Mouse (Mus musculus): ENCODE data around the gene Lamtor5.
"Not testable (repeated sequence)": the region's sequence is repeated elsewhere in the genome, so short reads cannot be mapped to it uniquely, and the experiment has no call there.

The Lamtor5 gene

GRCm38 (mm10) chr3:107273820-107274219 is 4.8 kb upstream of the Lamtor5 start:
- peak; percentile 79 to 83 for DNase-seq

DNA sequence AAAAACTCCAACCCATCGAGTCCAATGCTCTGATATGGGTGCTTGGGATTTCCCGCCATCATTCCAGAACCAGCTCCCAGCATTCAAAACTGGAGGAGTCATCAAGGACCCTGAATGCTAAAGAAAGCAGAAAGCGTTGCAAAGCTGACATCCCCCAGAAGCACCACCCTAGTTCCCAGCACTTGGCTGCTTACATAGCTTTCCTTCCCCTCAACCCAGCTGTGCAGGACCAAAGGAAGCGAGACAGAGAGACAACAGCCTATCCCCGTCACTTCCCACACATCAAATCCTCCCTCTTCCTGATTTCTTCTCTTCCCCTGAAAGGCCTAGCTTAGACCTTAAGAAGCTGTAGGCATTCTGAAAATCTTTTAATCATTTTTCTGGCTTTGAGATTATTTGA is 3.3 kb upstream of the Lamtor5 start:
- no peak for DNase-seq

- no peak for DNase-seq
Observed at GRCm38 (mm10) chr3:107275996-107276395, 2.7 kb upstream of the Lamtor5 start.

- no peak for DNase-seq
Observed at GRCm38 (mm10) chr3:107276626-107277025, 2.0 kb upstream of the Lamtor5 start.

GRCm38 (mm10) chr3:107286123-107286522 is 7.5 kb downstream of the Lamtor5 start:
- DNase-seq: no peak

- no peak for DNase-seq
Observed at GRCm38 (mm10) chr3:107287346-107287745, 8.7 kb downstream of the Lamtor5 start.

GRCm38 (mm10) chr3:107290764-107291381 is 12.2 kb downstream of the Lamtor5 start, which contains the start of gene Slc16a4:
Gene Slc16a4 (plus strand): TSS chr3:107291230.
- peak in 1 of 2 experiments; percentile 15 for DNase-seq

DNA sequence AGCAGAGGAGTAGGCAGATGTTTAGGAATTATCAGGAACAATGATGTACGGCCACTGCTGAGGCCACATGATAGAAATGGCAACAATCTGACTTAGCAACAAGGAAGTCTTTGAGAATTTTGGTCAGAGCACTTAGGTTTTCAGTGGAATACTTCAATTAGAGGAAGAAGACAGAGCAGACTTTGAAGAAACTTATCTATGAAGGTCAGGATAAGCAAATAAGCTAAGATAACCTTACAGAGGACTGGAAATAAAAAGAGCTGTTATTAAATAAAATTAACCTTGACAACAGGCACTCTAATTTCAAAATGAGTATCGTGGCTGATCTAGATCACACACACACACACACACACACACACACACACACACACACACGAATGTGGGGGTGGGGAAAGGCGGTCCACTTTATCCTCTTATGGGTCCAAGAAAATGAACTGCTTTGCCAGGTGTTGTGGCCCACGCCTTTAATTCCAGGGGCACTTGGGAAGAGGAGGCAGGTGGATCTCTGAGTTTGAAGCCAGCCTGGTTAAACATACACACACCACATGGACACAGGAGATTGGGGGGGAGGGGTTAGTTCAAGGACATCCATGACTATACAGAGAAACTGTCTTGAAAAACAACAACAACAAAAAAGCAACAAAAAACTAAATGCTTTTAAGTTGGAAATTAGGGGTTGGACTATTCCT is 17.2 kb downstream of the Lamtor5 start:
- DNase-seq: no peak

DNA sequence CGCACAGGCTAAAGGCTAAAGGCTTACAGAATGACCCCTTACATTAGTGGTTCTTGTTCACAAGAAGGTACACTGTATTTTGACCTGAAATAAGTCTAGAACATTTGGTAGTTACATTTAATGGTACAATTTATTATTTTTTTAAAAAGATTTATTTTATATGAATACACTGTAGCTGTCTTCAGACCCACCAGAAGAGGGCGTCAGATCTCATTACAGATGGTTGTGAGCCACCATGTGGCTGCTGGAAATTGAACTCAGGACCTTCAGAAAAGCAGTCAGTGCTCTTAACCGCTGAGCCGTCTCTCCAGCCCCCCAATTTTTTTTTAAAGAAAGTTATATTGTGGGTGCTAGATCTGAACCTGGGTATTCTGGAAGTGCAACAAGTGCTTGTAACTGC is 18.3 kb downstream of the Lamtor5 start:
- DNase-seq: not testable (repeated sequence)

- no peak for DNase-seq
Observed at GRCm38 (mm10) chr3:107317338-107317737, 38.7 kb downstream of the Lamtor5 start.

- no peak for DNase-seq
Observed at GRCm38 (mm10) chr3:107321141-107321540, 42.5 kb downstream of the Lamtor5 start.

- DNase-seq: no peak
Observed at GRCm38 (mm10) chr3:107321776-107322175, 43.1 kb downstream of the Lamtor5 start.

DNA sequence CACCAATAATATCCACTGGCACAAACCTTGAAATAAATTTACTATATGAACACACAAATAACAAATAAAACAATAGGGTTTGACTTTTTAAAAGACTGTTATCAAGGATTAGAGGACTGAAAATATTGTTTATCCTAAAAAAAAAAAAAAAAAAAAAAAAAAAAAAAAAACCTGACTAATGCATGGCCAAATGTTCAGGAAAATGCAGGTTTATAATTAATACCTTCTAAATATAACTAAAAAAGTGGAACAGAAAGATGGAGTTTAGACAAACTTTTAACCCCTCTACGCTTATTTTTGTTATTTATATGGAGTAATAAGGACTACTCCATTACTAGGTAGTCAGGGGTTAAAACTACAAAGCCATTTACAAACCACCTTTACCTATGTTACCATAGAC is 47.8 kb downstream of the Lamtor5 start:
- DNase-seq: no peak

DNA sequence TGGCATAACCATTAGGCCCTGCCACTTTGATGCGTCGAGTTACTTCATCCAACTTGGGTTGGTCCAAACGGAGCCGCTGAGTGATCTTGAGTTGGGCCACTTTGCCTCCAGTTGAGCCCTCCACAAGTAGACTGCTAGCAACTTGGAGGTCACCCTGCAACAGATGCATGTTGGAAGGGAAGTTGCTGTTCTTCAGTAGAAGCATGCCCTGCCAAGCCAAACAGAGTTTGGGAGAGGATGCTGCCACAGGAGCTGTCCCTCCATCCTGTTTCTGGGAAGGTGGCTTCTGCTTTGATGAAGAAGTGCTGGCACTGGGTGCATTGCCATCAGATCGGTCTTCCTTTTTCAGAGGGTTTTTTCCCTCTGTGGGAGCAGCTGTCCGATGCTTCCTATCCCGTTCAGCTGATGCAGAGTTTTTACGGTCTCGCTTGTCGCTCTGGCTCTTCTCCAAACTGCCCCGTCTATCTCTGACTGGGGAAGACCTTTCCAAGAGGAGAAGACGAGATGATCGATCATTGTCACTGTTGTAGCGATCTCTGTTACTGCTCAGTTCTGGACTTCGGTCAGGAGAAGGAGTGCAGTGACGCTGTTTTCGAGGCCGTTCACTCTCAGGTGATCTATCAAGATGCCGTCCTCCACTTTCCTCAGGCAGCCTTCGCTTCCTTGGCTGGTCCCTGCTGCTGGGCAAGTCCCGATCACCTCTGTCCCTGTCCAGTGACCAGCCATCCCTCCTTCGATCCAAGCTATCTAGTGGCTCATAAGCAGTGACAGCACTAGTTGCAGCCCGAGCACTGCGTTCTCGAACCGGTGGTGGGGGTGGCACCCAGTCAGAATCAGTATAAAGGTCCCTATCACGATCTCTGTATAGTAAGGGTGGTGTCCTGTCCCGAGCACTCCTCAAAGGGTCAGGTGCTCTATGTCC is 52.1 kb downstream of the Lamtor5 start:
- peak; percentile 26 to 30 for DNase-seq

DNA sequence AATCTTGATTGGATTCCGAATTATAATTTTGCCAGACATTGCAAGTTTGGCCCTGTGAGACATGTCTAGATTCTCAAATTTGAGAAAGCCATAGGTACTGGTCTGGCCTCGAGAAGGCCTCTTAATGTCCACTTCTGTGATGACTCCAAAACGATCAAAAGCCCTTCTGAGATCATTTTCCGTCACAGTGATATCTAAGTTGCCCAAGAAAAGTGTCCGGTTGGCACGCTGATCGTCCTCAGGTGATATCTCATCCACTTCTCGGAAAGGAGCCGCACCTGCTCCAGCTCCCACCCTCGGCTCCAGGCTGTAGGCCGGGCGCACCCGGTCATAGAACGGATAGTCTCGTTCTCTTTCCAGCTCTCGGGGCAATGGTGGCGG is 53.1 kb downstream of the Lamtor5 start:
- DNase-seq: no peak

DNA sequence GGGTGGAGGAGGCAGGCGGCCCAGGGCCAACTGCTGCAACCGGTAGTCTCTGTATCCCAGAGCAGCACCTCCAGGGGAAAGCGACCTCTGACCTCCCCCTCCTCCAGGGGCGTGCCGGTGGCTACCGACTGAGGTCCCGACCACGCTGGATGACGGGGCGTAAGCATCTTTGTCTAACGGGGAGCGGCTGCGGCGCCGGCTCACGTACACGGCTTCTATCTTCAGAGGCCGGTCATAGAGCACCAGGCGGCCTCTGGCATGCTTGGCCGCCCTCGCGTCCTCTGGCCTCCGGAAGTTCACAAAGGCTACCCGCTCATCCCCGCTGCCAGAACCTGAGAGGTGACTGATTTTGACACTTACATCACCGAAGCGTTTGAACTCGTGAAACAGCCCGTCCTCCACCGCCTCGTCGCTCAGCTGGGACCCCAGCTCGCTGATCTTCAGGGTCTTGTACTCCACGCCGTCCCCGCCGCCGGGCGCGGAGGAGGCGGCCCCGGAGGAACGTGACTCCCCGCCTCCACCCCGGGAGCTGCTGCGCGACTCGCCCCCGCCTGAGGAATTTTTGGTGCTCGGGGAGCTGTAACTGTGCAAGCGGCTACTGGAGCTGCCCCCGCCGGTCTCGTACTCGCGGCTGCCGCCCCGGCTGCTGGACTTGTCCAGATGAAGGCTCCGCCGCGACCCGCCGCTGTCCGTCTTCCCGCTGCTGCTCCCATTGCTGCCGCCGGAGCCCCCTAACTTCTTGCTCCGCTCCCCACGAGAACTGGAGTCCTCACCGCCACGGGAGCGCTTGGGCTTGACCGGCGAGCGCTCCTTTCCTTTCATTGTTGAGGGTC is 53.7 kb downstream of the Lamtor5 start:
- DNase-seq: peak; percentile 56 to 59

DNA sequence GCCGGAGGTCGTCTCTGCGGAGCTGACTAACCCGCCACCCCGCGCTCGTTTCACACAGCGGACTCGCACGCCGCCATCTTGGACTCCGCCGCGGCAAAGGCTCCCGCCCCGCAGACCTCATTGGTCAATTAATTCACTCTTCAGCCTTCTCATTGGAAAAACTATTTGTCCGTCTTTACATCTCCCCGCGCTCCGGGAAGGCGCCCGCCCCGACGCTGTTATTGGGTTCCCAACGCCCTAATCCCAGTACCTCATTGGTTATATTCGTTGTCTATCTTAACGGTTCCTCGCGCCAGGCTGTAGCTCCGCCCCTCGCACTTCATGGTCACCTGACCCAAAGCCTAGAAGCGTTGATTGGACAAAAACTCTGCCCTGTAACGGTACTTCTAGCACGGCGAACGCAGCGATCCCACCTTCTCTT is 54.3 kb downstream of the Lamtor5 start:
- DNase-seq: peak; percentile 96 to 97

Data from cerebellum, postnatal 10 days (tissue).